Mouse (Mus musculus) kidney, adult 8-10 months (tissue): Measurements from ENCODE around the gene Vps50.
"Not testable (repeated sequence)": the region's sequence is repeated elsewhere in the genome, so short reads cannot be mapped to it uniquely, and the experiment has no call there.

Experiments
- DNase-seq, 2 experiments: peaks; one replicate each; pipeline ENCODE4 v3.0.0; 2022

Vps50 gene

DNA sequence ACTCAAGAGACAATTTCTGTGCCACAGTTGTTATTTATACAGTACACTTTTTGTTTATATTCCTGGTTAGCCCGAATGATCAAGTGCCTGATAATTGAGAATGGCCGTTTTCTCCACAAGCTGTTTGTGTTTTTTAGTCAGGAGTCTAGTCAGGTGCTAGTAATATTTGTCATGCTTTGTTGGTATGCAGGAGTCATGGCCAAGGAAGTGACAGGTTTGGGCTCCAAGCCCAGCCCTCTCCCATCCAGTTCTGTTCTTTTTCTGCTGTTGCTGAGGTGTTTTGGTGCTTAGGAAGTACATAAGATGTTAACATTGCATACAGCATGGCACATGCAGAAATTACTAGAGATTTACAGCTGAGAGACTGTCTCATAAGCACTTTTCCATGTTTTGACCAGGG, 41.3 kb downstream of the Vps50 start:
- DNase-seq = no peak

DNA sequence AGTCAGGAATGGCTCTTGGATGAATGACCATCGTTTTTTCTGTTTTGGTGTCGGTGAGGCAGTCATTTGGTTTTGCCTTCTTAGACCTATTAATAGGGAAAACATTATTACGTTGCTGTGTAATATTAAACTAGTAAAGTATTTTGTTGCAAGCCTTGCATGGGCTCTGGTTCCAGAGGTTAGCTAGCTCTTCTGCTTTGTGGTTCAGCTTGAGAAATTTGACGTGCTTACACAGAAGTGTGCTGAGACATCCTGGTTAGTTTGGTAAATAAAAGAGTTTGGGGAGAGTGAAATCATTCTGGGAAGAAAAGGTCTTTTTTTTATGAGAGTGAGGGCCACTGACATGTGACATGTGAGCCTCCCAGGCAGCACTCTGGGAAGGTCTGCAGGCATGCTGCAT, 45.7 kb downstream of the Vps50 start:
- no peak for DNase-seq

DNA sequence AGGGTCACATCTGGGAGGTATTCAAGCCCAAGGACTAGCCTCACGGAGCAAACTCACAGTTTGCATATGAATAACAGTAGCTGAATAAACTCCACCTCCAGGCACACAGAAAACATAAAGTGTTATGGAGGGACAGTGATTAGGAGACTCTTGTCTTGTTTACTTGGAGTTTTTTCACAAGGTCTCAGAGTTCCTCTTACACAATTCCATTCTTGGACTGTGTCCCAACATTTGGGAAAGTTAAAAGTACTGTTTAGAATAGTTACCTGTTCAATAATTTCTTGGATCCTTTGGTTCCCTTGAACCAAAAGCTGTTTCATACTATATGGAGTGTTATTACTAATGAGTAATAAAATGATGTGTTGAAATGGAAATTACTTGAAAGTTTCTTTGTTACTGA, 46.8 kb downstream of the Vps50 start:
- no peak for DNase-seq

DNA sequence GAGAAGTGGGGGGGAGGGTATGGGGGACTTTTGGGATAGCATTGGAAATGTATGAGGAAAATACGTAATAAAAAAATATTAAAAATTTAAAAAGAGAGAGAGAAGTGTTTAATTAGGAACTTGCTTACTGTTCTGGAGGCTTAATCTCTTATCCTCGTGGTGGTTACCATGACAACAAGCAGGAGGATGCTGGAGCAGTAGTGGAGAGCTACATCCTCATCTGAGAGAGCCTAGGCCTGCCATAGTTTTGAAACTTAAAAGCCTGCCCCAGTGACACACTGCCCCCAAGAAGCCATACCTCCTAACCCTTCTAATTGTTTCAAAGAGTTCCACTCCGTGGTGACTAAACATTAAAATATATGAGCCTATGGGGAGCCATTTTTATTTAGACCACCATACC, 50.8 kb downstream of the Vps50 start:
- no peak for DNase-seq

DNA sequence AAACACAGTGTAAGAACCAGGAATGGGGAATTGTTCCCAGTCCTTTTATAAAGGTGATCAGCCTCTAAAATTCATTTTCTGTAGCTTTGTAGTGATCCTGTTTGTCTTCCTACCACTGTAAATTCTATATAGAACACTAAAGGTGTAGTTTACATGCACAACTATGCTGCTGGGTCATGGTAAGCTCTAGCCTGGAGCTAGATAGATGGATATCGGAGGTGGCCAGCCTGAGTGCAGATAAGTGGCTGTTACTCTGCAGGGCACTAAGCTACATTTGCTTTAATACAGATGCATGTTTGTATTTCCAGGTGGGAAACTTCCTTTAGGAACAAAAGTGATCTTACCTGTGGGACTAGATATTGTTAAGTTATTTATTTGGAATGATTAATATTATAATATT, 51.8 kb downstream of the Vps50 start:
- DNase-seq = no peak

DNA sequence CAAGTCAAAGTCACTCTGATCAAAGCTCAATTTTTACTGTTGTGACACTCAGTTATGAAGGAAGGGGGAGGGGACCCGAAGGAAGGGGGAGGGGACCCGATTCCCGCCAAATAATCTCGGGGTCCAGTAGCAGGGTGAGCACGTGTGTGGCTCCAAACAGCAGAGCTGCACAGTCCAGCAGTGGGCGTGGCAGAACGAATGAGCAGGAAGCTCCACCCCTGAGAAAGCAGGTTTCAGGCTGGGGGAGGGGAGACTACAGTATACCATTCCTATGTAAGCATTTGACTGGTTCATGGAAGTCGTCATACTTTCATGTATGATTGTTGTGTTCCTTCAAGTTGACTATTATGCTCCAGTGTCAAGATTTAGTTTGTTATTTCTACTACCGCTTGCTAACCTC, 54.5 kb downstream of the Vps50 start:
- DNase-seq = not testable (repeated sequence)

DNA sequence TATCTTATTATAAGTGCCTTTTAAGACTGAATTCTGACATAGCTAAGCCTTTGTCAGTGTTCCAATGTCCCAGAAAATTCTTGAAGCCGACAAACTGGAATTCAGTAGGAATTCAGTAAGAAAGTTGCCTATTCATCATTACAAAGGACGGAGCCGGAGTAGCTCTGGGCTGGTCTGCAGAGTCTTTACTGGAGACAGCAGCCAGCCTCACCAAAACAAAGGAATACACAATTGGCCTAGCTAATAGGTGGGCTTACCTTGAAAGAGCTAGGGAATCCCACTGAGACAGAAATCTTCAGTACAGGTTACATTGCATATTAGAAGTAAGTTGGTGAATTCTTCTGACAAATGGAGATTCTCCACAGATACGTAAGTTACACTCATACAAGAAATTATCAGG, 59.0 kb downstream of the Vps50 start:
- no peak for DNase-seq

DNA sequence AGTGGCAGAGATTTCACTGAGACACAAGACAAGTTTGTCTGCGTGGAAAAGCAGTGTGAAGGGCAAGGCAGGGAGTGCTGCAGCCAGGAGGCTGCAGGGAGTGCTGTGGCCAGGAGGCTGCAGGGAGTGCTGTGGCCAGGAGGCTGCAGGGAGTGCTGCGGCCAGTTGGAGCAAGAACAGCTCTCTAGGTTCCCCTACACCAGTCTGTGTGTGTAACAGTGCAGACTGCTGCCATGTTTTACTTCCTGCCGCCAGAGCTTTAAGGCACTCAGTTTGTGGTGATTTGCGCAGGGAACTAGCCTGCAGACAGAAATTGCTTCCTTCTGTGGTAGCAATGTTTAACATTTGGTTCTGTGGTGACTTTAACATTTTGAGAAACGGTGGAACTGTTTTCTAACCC, 61.8 kb downstream of the Vps50 start:
- DNase-seq = no peak

DNA sequence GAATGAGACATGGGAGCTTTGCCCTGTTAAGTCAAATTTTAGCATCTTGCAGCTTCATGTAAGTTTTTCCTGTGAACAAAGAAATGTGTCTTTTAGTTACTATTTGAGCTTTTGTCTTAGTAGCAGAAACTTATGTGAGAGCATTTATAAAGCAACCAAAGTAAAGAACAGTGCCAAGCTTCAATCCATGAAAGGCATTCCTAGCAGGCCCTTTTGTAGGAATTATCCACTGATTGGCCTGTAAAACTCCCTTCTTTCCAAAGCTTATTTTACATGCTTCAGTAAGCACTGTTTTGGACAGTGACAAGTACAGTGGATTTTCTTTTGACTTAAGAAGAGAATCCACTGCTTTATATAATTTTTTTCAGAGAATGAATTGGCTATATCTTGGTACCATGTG, 64.1 kb downstream of the Vps50 start:
- no peak for DNase-seq

DNA sequence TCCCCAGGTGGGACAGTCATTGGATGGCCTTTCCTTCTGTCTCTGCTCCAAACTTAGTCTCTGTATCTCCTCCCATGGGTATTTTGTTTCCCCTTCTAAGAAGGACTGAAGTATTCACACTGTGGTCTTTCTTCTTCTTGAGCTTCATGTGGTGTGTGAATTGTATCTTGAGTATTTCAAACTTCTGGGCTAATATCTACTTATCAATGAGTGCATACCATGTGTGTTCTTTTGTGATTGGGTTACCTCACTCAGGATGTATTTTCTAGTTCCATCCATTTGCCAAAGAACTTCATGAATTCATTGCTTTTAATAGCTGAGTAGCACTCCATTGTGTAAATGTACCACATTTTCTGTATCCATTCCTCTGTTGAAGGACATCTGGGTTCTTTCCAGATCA, 65.9 kb downstream of the Vps50 start:
- DNase-seq = not testable (repeated sequence)

DNA sequence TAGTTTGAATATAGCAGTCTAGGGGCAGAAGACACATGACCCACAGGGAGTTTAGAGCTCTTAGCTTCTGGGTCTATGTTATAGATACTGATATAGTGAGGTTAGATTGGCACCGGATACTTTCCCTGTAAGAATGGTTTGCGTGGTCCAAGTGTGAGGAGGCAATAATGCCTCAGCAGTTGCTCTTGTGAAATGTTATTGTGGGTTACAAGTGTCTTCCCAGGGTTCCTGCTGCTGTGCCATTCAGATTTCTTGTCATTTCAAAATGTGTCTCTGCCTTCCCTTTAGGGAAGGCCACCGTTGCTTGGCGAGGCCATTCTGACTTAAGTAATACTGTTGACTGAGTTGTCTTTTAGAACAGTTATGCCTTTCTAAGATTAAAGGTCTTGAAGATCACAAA, 66.8 kb downstream of the Vps50 start:
- no peak for DNase-seq

DNA sequence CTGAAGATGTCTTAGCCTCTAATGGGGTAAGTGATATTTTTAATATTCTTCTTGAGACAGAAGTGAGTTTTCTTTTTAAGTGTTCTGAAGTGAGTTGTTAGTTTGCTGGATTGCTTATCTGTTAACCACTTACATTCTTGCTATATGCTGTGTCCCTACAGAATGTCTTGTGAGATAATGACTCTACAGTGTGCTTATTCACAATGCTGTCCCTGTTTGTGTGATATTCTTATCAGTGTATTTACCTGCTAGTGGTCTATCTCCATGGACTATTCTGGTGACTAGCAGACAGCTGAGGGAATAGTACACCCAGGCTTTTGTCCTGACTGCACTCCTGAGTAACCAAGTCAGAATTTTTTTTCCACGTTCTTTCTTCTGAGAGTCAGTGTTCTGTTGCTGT, 67.5 kb downstream of the Vps50 start:
- DNase-seq = no peak

DNA sequence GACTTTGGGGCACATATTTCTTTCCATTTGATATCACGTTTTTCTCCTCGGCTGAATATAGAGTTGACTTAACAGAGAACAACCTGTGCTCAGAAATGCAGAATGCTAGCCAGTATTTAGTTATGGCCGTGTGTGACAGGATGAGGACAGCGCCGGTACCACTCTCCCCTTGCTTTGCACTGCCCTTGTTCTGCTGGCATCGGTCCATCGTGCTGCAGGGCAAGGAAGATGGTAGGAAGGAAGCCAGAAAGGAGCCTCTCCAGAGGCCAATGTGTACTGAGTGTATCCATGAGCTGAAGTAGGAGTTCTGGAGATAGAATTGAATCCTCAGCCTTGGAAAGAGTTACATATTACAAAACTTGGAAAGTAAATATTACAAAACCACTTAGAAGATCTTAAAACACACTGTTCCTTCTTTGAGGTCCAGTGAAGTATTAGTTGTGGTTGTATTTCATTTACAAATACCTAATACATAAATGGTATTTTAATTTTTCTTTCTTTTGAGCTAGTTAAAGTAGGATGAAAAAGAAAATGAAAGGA, 69.0 kb downstream of the Vps50 start:
- no peak for DNase-seq

DNA sequence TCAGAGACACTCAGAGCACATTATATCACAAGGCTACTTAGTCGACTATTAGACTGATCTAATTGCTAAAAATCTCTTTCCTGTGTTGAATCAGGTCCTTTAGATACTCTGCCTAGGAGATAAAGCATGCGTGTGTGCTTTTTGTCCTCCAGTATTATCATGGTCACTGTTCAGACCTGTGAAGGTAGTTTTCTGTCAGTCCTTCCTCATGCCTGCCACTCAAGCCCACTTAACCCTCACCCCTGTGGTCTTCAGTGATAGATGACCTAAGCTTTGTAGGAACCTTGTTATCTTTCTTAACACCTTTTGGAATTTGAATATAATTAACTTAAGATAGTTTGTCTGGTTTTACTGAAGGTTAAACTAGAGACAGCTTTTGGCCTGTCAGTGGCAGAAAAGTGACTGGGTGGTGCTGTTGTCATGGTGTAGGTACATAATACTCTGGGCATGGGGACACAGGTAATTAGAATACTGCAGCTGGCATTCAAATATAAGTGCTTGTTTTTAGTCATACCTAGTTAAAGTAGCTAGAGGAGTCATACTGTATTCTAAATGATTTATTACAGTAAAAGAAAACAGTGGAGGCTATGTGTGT, 74.1 kb downstream of the Vps50 start:
- no peak for DNase-seq

DNA sequence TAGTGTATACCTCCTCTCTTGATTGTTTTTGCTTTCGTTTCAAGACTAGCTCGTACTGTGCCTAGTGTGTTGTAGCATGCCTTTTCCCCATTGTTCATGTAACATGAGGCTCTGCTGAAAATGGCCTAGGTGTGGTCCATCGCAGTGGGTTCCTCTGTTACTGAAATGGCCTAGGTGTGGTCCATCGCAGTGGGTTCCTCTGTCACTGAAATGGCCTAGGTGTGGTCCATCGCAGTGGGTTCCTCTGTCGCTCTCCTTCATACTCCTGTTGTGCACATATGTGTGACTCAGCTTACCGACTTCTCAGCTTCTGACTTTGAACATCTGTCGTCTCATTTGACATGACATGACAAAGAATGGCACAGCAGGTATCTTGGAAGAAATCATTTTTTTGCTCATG, 75.6 kb downstream of the Vps50 start:
- no peak for DNase-seq

DNA sequence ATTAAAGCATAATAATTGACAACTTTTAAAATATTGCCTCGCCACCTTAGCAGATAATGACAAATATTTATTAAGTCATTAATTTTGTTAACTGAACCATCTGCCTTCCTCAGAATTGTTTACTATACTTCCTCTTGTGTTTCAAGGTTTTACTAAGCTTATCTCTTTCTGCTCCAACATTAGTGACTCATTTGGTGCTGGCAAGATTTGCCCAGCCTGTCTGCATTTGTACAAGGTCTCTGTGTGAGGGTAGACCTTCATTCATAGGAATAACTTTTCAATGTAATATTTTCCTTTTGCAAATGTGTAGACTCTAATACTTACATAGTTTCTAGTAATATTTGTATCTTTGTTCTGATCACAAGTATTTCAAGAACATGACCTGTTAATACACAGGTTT, 87.2 kb downstream of the Vps50 start:
- DNase-seq = no peak

DNA sequence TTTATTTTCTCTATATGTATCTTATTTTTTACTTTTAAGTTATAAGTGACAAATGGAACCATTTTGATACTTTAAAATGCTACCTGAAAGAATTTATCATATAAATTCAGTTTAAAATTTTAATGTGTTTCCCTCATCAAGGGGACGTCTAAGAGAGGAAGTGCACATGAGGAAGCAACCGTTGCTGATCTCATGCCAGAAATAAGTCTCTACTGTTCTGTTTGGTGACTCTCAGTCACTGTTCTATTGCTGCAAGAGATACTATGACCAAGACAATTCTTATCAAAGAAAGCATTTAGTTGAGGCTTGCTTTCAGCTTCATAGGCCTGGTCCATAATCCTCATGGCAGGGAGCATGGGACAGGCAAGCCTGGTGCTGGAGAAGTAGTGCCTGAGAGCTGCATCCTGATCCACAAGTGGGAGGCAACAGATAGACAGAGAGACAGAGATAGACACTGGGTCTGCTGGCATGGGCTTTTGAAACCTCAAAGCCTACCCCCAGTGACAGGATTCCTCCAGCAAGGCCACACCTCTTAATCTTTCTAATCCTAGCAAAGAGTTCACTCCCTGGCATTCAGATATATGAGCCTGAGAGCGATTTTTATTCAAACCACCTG, 92.2 kb downstream of the Vps50 start:
- no peak for DNase-seq

DNA sequence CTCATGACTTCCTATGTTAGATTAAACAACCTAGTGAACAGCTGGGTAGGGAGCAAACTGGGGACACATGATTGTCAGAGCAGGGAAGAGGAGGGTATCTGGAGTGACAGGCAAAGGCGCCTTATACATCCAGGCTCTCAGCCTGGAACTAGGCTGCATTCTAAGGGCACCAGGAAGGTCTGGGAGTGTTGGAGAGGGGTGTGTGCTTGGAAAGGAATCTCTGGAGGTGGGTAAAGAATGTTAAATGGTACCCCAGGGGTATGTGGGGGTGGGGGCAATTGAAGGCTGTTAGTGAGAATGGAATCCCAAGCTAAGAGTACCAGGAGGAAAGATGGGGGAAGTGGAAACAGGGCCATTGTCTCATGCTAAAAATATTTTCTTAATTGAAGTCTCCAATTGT, 96.1 kb downstream of the Vps50 start:
- DNase-seq = no peak

DNA sequence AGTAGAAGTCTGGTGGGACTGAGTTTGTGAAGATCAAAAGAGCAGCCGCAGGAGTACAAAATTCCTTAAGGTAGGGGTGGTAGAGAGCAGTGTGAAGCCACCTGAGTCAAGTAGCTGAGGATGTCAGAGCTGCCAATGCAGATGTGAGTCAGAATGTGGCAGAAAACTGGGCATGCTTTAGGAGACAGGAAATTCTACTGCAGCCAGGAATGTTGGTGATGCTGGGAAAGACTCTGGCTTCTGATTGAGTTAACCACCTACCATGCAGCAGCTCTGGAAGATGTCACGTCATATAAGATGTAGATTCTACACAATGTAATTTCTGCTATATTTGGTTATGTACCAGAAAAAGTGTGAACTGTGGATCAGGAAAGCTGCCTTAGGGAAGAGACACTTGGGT, 114.6 kb downstream of the Vps50 start:
- DNase-seq = no peak

DNA sequence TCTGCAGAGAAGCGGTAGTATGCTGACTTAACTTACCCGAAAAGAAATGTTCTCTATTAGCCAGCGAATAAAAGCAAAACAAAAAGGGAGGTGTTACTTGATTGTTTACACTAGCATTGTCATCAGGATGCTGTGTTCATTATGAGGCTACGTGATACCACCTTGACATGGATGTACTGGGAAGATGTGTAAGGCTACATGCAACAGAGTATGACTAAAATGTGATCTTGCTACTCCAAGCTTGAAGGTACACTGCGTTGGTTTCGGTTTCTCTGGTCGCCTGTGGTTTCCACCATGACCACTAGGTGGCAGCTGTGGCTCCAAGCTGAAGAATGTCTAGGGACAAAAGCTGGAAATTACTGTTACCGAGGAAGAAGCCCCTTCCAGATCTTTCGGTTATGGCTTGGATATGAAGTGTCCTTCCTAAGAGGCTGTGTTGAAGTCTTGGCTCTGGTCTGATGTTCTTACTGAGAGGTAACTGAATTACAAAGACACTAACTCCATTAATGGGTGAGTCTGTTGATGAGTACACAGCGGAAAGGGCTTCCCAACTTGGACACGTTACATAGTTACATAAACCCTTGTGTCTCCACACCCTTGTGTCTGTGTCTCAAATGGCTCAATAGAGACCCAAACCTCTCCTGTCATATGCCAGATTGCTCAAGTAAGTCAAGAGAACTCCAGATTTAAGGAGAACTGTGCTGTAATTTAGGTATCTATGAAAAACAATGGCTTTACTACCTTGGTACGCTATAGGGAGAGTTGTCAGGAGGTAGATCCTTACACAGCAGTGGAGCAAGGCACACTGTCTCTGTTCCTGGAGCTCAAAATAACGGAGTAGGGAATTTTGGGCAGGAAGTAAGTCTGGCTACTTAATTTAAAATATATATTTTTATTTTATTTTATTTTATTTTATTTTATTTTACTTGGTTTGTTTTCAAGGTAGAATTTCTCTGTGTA, 122.5 kb downstream of the Vps50 start:
- DNase-seq = peak; percentile 16 to 42
